Mouse (Mus musculus): Measurements from ENCODE around the gene Fez2.

The Fez2 gene

GRCm38 (mm10) chr17:78322369-78323335 lies 95.3 kb downstream of the Fez2 start:
- DNase-seq (ENCODE audit: low read depth in 1 of 2, low spot score in 2 of 2): no peak

- DNase-seq (ENCODE audit: low read depth in 1 of 2, low spot score in 2 of 2): no peak
Measured at GRCm38 (mm10) chr17:78321216-78321835, 96.6 kb downstream of the Fez2 start.
